Mouse (Mus musculus) frontal cortex, postnatal 10 days (tissue): ENCODE measurements around the gene Pabpn1.

ENCODE experiments used
- DNase-seq, 2 experiments: peaks; one replicate each; pipeline ENCODE4 v3.0.0; 2022; ENCODE audit warnings: low spot score in 2 of 2, mixed read lengths in 1 of 2

Gene Pabpn1

GRCm38 (mm10) chr14:54892200-54892599 is at the start of gene Pabpn1:
Pabpn1 (plus strand) TSS chr14:54892500.
- no peak for DNase-seq

GRCm38 (mm10) chr14:54843461-54843860 is 48.8 kb upstream of the Pabpn1 start:
- no peak for DNase-seq

- no peak for DNase-seq
These were observed 36.6 kb upstream of the Pabpn1 start for GRCm38 (mm10) chr14:54855726-54856125.

- no peak for DNase-seq
These were observed 35.6 kb upstream of the Pabpn1 start for GRCm38 (mm10) chr14:54856703-54857102.

GRCm38 (mm10) chr14:54857891-54858290 is 34.4 kb upstream of the Pabpn1 start:
- no peak for DNase-seq

- peak in 1 of 2 experiments; percentile 36 for DNase-seq
These were observed 31.8 kb upstream of the Pabpn1 start for GRCm38 (mm10) chr14:54860511-54860910.

- peak; percentile 87 to 89 for DNase-seq
These were observed 28.6 kb upstream of the Pabpn1 start for GRCm38 (mm10) chr14:54863501-54864312.

- DNase-seq: no peak
These were observed 27.8 kb upstream of the Pabpn1 start for GRCm38 (mm10) chr14:54864313-54865036.

- DNase-seq: no peak
These were observed 26.7 kb upstream of the Pabpn1 start for GRCm38 (mm10) chr14:54865626-54866025.

GRCm38 (mm10) chr14:54866268-54866667 is 26.0 kb upstream of the Pabpn1 start:
- DNase-seq: no peak

GRCm38 (mm10) chr14:54866936-54867335 is 25.4 kb upstream of the Pabpn1 start:
- no peak for DNase-seq

GRCm38 (mm10) chr14:54868026-54868425 is 24.3 kb upstream of the Pabpn1 start:
- no peak for DNase-seq

GRCm38 (mm10) chr14:54870861-54871260 is 21.4 kb upstream of the Pabpn1 start, which contains the start of gene Homez:
Homez (minus strand) TSS chr14:54870961.
- DNase-seq: no peak

GRCm38 (mm10) chr14:54874165-54874564 is 18.1 kb upstream of the Pabpn1 start:
- no peak for DNase-seq

GRCm38 (mm10) chr14:54875844-54876538 is 16.3 kb upstream of the Pabpn1 start:
- DNase-seq: peak in 1 of 2 experiments; percentile 37

- DNase-seq: peak; percentile 84 to 89
These were observed 15.7 kb upstream of the Pabpn1 start for GRCm38 (mm10) chr14:54876539-54877047.

GRCm38 (mm10) chr14:54877048-54877715 is 15.1 kb upstream of the Pabpn1 start, which contains the start of gene Ppp1r3e:
Ppp1r3e (minus strand) TSS chr14:54877550.
- DNase-seq: peak; percentile 34 to 69

GRCm38 (mm10) chr14:54883154-54884021 is 8.9 kb upstream of the Pabpn1 start, which contains the start of the genes Bcl2l2 and Gm20521:
Bcl2l2 (plus strand) TSS chr14:54883377.
Gm20521 (plus strand) TSS chr14:54883441.
- DNase-seq: peak; percentile 62 to 73

- no peak for DNase-seq
These were observed 8.1 kb upstream of the Pabpn1 start for GRCm38 (mm10) chr14:54884022-54884712.

- no peak for DNase-seq
These were observed 7.0 kb upstream of the Pabpn1 start for GRCm38 (mm10) chr14:54885309-54885708.
